Mouse (Mus musculus): ENCODE measurements at regions not wholly inside any gene's neighbourhood (a gene's known extent, or its start where the extent isn't known, plus 50 kb on each side); places are given as distances from the start of the nearest gene placed in this dataset.

DNA sequence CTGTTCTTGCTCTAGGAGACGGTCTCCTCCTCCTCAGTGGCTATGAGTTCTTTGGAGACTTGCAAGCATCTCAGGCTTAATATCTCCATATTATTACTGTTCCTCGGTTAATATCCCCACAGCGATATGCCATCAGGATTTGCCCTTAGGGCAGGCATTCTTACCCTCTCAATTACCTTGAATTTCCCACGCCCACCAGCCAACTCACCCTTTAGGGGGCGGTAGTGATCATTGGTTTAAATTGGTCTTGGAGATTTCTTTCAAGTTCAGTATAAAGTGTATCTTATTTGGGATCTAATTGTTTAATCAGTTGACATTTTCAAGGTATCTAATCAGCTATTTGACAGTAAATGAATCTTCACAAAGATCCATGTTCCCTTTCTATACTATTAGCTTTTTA is 162.5 kb downstream of the Emp1 start:
- no peak for DNase-seq (ENCODE audit: low read depth, low spot score)

DNA sequence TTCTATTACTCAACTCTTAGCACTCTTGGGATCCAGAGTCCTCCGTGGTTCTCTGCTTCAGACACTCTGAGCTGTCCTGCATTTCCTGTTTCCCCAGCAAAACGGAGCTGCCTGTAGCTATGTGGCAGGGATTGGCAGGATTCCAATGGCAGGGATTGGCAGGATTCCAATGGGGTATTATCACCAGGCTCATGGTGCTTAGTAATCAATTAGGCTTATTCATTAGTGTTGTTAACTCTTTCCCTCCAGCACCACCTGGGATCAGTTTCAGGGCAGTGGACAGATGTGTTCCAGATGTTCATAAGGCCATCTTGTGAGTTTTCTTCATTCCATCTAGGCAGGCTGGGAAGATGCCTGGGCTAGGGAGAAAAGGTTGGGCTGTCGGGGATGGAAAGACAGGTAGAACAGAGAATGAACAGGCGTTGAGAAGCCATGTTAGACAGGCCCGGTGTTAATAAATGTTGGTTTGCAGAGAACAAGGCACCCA is 163.5 kb downstream of the Emp1 start:
- DNase-seq (ENCODE audit: low read depth, low spot score), result peak; percentile 8

- no peak for DNase-seq (ENCODE audit: low read depth, low spot score)
These were observed 164.3 kb downstream of the Emp1 start for GRCm38 (mm10) chr6:135526460-135527160.

- DNase-seq (ENCODE audit: low read depth, low spot score), result no peak
These were observed 165.5 kb downstream of the Emp1 start for GRCm38 (mm10) chr6:135527879-135528278.

- no peak for DNase-seq (ENCODE audit: low read depth, low spot score)
These were observed 177.7 kb downstream of the Emp1 start for GRCm38 (mm10) chr6:135539791-135540646.

DNA sequence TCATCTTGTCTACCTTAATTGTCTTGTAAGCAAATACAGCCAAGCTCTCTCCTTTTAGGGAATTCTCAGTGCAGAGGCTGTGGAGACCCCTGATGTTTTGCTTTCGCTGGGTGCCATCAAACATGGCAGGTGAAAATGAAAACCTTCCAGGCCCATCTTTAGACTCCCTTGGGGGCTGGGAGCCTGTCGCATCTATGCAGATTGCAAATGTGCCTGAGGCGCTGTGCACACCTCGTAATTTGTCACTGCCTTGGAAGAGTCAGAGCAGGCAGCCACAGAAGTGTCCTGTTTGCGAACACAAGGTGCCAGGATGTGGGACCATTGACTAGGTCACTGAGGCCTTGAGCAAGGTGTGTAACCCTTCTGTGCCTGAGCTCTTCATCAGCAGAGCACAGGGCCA is 179.2 kb downstream of the Emp1 start:
- DNase-seq (ENCODE audit: low read depth, low spot score), result no peak

- DNase-seq (ENCODE audit: low read depth, low spot score), result no peak
These were observed 180.0 kb downstream of the Emp1 start for GRCm38 (mm10) chr6:135542356-135542755.

DNA sequence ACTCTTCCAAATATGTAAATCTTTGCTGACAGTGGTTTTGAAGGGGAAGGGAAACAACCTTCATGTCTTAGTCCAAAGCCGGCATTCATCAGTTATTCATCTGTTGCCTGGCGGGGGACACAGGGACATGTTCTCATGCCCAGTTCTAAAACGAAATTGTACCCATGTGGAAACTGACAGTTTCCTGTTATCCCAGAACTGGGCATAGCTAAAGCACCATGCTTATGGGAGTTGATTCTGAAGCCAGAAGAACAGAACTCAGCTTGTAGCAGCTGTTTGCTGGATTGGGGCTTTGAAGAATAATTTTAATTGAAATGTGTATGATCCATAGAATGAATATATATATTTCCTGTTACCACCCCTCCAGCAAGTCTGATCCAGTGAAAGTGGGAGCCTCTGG is 181.0 kb downstream of the Emp1 start:
- no peak for DNase-seq (ENCODE audit: low read depth, low spot score)

DNA sequence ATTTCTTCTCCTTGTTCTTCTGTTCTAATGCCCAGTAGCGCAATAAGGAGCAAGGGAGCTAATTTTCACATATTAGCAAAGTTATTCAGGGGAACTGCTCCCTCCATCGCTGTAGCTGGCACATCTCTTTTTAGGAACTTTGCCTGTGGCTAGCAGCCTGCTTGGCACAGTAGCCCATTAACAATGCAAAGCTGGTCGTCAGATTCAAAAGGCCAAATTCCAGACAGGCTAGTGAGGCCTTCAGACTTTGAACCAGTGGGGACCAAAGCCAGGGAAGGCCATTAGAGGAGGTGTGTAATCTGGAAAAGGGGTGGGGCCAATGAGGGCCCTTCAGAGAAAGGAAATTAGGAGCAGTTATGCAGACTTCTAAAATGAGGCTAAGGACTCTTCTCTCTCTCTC is 181.5 kb downstream of the Emp1 start:
- DNase-seq (ENCODE audit: low read depth, low spot score), result no peak

- no peak for DNase-seq (ENCODE audit: low read depth, low spot score)
These were observed 188.1 kb downstream of the Emp1 start for GRCm38 (mm10) chr6:135550368-135550950.

DNA sequence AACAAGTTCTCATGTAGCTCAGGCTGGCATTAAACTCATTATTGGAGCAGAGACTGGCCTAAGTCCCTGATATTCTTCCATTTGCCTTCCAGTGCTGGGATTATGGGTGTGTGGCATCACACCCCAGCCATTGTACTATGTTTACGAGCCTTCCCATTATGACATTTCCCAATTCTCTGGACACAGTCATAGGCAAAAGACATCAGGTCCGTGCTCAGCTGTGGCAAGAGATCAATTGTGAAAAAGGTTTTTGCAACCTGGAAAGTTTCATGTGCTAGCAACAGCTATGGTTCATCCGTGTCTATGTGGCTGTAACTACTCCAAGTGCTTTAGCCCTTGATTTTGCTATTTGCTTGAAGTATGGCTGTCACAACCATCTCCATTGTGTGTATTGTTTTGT is 190.1 kb downstream of the Emp1 start:
- no peak for DNase-seq (ENCODE audit: low read depth, low spot score)

- DNase-seq (ENCODE audit: low read depth, low spot score), result peak; percentile 18
These were observed 197.2 kb downstream of the Emp1 start for GRCm38 (mm10) chr6:135559501-135559907.

DNA sequence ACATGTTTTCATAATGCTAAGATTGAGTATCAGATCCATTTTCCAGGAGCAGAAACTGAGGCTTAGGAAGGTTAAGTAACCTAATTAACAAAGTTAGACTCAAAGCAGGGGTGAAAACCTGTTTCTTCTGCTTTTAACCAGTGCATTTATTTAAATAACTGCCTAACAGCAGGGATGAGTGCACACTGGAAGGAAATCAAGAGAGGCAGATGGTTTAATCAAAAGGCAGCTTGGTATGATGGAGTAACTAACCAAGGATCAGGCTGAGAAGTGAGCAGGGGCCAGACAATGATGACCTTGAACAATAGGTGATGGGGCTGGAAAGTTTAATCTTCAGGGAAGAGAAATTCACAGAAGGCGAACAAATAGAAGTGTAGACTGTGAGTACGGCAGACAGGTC is 199.9 kb downstream of the Emp1 start:
- no peak for DNase-seq (ENCODE audit: low read depth, low spot score)

GRCm38 (mm10) chr6:135563766-135564165 is 201.4 kb downstream of the Emp1 start:
- DNase-seq (ENCODE audit: low read depth, low spot score), result no peak

DNA sequence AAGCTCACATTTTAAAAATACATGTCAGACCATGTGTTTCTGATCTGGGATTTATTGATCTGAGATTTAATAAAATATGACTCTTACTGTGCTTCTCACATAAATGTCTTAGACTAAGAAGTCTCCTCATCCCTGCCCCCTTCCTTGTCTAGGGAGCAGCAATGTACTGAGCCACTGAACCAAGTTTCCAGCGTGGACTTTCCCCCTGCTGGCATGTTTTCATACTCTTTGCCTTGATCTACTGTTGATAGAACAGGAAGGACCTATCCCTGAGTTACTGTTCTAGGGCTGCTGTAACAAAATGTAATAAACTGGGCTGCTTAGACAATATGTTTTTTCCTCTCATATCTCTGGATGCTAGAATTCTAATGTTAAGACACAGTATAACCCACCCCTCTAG is 206.7 kb downstream of the Emp1 start:
- DNase-seq (ENCODE audit: low read depth, low spot score), result no peak

GRCm38 (mm10) chr6:135575294-135575693 is 212.9 kb downstream of the Emp1 start:
- DNase-seq (ENCODE audit: low read depth, low spot score), result no peak

- no peak for DNase-seq (ENCODE audit: low read depth, low spot score)
These were observed 216.4 kb downstream of the Emp1 start for GRCm38 (mm10) chr6:135578728-135579127.

GRCm38 (mm10) chr6:135582567-135582966 is 220.2 kb downstream of the Emp1 start:
- no peak for DNase-seq (ENCODE audit: low read depth, low spot score)

- no peak for DNase-seq (ENCODE audit: low read depth, low spot score)
These were observed 222.4 kb downstream of the Emp1 start for GRCm38 (mm10) chr6:135584782-135585181.

DNA sequence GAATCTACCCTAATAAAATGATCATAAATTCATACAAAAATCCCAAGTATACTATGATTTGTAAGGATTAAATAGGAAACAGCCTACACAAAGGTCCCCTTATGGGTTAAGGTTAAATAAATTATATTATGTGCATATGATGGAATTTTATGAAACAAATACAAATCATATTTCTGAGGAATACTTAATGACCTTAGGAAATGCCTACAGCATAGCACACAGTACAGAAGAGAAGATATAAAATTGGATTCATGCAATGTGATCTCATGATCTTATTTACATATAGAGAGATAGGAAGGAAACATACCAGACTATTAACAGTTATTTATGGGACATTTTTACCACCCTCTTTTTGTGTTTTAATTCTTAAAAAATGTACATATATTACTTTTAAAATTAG is 227.7 kb downstream of the Emp1 start:
- no peak for DNase-seq (ENCODE audit: low read depth, low spot score)

DNA sequence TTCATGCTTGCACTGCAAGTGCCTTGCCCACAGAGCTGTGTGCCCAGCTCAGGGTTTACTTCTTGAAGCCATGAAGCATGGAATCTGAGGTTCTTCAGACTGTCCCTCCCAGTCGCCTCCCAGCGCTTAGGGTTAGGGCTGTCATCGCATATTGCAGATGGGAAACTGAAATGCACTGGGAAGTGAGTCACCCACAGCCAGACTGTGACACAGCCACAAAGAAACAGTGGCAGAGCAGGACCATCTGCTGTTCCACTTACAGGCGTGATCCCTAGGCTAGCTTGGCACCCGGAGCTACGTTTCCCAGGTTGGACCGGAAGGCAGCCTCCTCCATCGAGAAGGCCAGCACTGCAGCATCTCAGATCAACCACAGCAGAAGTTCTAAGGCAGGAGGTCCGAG is 228.7 kb downstream of the Emp1 start:
- DNase-seq (ENCODE audit: low read depth, low spot score), result no peak

DNA sequence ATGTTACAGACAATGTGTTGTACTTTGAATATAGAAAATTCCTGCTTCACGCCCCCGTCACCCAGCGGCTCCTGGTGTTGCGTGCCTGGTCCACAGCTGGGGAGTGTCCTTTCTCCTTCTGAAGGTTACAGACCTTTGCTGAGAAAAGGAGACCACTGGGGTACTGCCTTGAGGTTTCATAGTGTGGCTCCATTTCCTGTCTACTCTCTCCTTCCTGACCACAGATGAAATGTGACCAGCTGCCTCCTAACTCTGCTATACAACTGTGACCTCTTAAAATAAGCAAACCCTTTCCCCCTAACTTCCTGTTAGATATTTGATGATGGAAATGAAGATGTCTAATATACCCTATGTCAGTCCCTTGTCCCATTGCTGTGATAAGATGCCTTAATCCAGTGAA is 234.0 kb downstream of the Emp1 start:
- DNase-seq (ENCODE audit: low read depth, low spot score), result no peak

Measured in retina, adult 2 months (tissue).